Mouse (Mus musculus) stomach, postnatal 0 days (tissue): ENCODE results near the gene Drd4. TPM values are rescaled to one million over a fixed set of nuclear protein-coding genes. Genes with fewer than 3 reads are reported as not detected.

Experiments used
- ATAC-seq: fragments of 200-750 bp; cut with Nextera tagmentation; 2 replicates; pipeline ENCODE4 v1.8.0; 2017; ENCODE audit not compliant: low FRiP score, low TSS enrichment
- DNase-seq: peaks from one replicate; pipeline ENCODE4 v3.0.0-alpha.2; 2016; ENCODE audit warnings: low spot score
- H3K27ac ChIP-seq: fragments of 300-500 bp; sonication (generic); replicated peaks from 2 replicates; pipeline ENCODE4 v1.5.1; 2014; ENCODE audit warnings: mild to moderate bottlenecking, control low read depth
- H3K27me3 ChIP-seq: fragments of 300-500 bp; sonication (generic); 2 replicates; pipeline ENCODE4 v1.6.1; 2014; ENCODE audit warnings: low read length; ENCODE audit not compliant: control insufficient read depth, insufficient read depth
- H3K36me3 ChIP-seq: fragments of 300-500 bp; sonication (generic); 2 replicates; pipeline ENCODE4 v1.6.1; 2014; ENCODE audit warnings: low read length, mixed read lengths; ENCODE audit not compliant: control insufficient read depth, insufficient read depth
- H3K4me1 ChIP-seq: fragments of 300-500 bp; sonication (generic); replicated peaks from 2 replicates; pipeline ENCODE4 v1.6.1; 2014; ENCODE audit warnings: antibody characterized with exemption; ENCODE audit not compliant: control insufficient read depth, insufficient read depth
- H3K4me2 ChIP-seq: fragments of 300-500 bp; sonication (generic); replicated peaks from 2 replicates; pipeline ENCODE4 v1.6.1; 2014; ENCODE audit warnings: low read depth, mild to moderate bottlenecking, control low read depth, moderate library complexity
- H3K4me3 ChIP-seq: fragments of 300-500 bp; sonication (generic); 2 replicates; pipeline ENCODE4 v1.5.1; 2014; ENCODE audit warnings: low read depth, low read length, control low read depth
- H3K9ac ChIP-seq: fragments of 300-500 bp; sonication (generic); 2 replicates; pipeline ENCODE4 v1.6.1; 2014; ENCODE audit warnings: mild to moderate bottlenecking, low read length, control low read depth, mixed read lengths
- H3K9me3 ChIP-seq: fragments of 300-500 bp; sonication (generic); 2 replicates; pipeline ENCODE4 v1.6.1; 2016; ENCODE audit warnings: low read length; ENCODE audit not compliant: control insufficient read depth
- CTCF ChIP-seq: IDR thresholded peaks from 2 replicates; pipeline ENCODE4 v1.5.1; 2016; ENCODE audit warnings: antibody characterized with exemption, low read depth, mild to moderate bottlenecking, moderate library complexity
- EP300 ChIP-seq: optimal IDR thresholded peaks from 2 replicates; pipeline ENCODE3; 2016; ENCODE audit warnings: antibody characterized with exemption
- WGBS: fragments of 180-500 bp; shearing (Covaris S2); extraction: QIAGEN DNeasy Blood & Tissue Kit; methylation state at CpG from one replicate; pipeline ENCODE4 v1.1.7; 2014; 5-methylcytosine and 5-hydroxymethylcytosine counted together
- polyA plus RNA-seq: library from polyadenylated mRNA; unstranded; fragments of >200 nt; fragmentation: Nextera tagmentation; extraction: Ambion mirVana; gene quantifications from 2 replicates; pipeline ENCODE4 v1.2.1, GENCODE M21; 2015

The Drd4 gene
- polyA plus RNA-seq, 1 experiment from 2014 or later, result 0.06 TPM

- no peaks in the 10 kb centered on the region for H3K9me3 ChIP-seq
- no peak overlapping the region for H3K27ac ChIP-seq
- H3K4me2 ChIP-seq, result peak overlapping the region; percentile 86; the same call in 1 of the 2 replicates
- peaks cover 37% of the 10 kb centered on the region for H3K36me3 ChIP-seq
- TF ChIP-seq CTCF (peak; percentile 73), EP300 (no peak)
- 31% methylated on average over 12 of the region's 12 CpGs for WGBS
- peak; percentile 67 for ATAC-seq
- peak overlapping the region; percentile 71 for H3K4me3 ChIP-seq
- peak; percentile 59 for DNase-seq
- H3K9ac ChIP-seq, result no peak overlapping the region
- no peaks in the 10 kb centered on the region for H3K27me3 ChIP-seq
- H3K4me1 ChIP-seq, result no peaks in the 10 kb centered on the region
Observed at GRCm38 (mm10) chr7:141264761-141265410, 26.9 kb upstream of the Drd4 start.

DNA sequence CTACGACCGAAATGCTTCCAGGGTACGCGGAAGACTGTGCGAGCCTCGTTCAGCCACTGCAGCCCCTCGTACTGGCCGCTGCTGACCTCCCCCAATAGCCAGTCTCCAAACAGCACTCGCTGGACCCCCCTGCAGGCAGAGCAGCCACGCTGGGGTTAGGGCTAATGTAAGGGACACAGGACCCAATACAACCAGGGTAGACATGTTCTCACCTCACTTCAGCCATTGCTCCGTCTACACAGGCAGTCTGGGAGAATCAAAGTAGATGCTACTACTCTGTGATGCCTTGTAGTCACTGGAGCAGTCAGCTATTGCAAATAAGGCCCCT lies 26.4 kb upstream of the Drd4 start:
- Histone ChIP-seq H3K36me3 (peaks cover 32% of the 10 kb centered on the region), H3K27me3 (no peaks in the 10 kb centered on the region), H3K27ac (no peak overlapping the region), H3K9me3 (no peaks in the 10 kb centered on the region), H3K4me2 (peak overlapping the region; percentile 86), H3K4me1 (no peaks in the 10 kb centered on the region), H3K9ac (no peak overlapping the region), H3K4me3 (peak overlapping the region; percentile 71)
- WGBS, result 34% methylated on average over 11 of the region's 11 CpGs
- no peak for DNase-seq
- no peak for TF ChIP-seq EP300
- TF ChIP-seq CTCF, result no peak
- ATAC-seq, result no peak

GRCm38 (mm10) chr7:141265739-141266561 lies 25.9 kb upstream of the Drd4 start, which contains the start of gene Irf7:
TSS of gene Irf7 (minus strand) at chr7:141266481.
- ATAC-seq (peak; percentile 83), DNase-seq (peak; percentile 84)
- H3K4me1 ChIP-seq, result no peaks in the 10 kb centered on the region
- peak within 1 kb of the TSS; percentile 86 for H3K4me2 ChIP-seq
- H3K36me3 ChIP-seq, result peaks cover 27% of the 10 kb centered on the region
- H3K9ac ChIP-seq, result peak within 1 kb of the TSS; percentile 75
- WGBS, result 7% methylated on average over 25 of the region's 25 CpGs
- TF ChIP-seq EP300 (no peak), CTCF (no peak)
- peak within 1 kb of the TSS; percentile 71 for H3K4me3 ChIP-seq
- H3K27ac ChIP-seq, result peak within 1 kb of the TSS; percentile 84
- H3K9me3 ChIP-seq, result no peaks in the 10 kb centered on the region
- no peaks in the 10 kb centered on the region for H3K27me3 ChIP-seq

- no peak for ATAC-seq
- no peak overlapping the region for H3K9ac ChIP-seq
- DNase-seq, result no peak
- no peaks in the 10 kb centered on the region for H3K9me3 ChIP-seq
- no peaks in the 10 kb centered on the region for H3K27me3 ChIP-seq
- no peaks in the 10 kb centered on the region for H3K4me1 ChIP-seq
- H3K27ac ChIP-seq, result no peak overlapping the region
- no peak for TF ChIP-seq EP300
- TF ChIP-seq CTCF, result no peak
- peaks cover 2% of the 10 kb centered on the region; the same call in 1 of the 2 replicates for H3K36me3 ChIP-seq
- H3K4me2 ChIP-seq, result no peak overlapping the region
- WGBS, result 67% methylated on average over 24 of the region's 24 CpGs
- H3K4me3 ChIP-seq, result no peak overlapping the region
Observed at GRCm38 (mm10) chr7:141268466-141269272, 23.1 kb upstream of the Drd4 start.

DNA sequence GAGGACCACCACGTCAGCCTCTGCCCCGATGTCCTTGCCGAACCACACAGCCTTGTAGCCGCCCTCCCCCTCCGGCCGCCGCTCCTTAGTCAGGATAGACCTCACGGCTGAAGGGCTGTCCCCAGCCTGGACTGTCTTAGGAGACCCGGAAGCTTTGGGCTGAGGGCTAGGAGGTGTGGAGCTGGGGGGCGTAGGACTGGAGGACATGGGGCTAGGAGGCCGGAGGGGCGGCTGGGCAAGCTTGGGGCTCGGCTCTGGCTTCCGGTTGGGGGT lies 22.6 kb upstream of the Drd4 start:
- WGBS, result 80% methylated on average over 14 of the region's 14 CpGs
- no peaks in the 10 kb centered on the region for H3K36me3 ChIP-seq
- DNase-seq (no peak), ATAC-seq (no peak)
- no peak overlapping the region for H3K27ac ChIP-seq
- H3K9me3 ChIP-seq, result no peaks in the 10 kb centered on the region
- H3K4me3 ChIP-seq, result no peak overlapping the region
- TF ChIP-seq EP300 (no peak), CTCF (no peak)
- H3K4me1 ChIP-seq, result no peaks in the 10 kb centered on the region
- H3K9ac ChIP-seq, result no peak overlapping the region
- H3K4me2 ChIP-seq, result no peak overlapping the region
- no peaks in the 10 kb centered on the region for H3K27me3 ChIP-seq

GRCm38 (mm10) chr7:141270631-141271030 lies 21.2 kb upstream of the Drd4 start:
- WGBS, result 87% methylated on average over 3 of the region's 3 CpGs
- Histone ChIP-seq H3K4me3 (no peak overlapping the region), H3K4me2 (no peak overlapping the region), H3K9ac (no peak overlapping the region), H3K4me1 (no peaks in the 10 kb centered on the region), H3K27ac (no peak overlapping the region), H3K36me3 (no peaks in the 10 kb centered on the region), H3K9me3 (no peaks in the 10 kb centered on the region), H3K27me3 (no peaks in the 10 kb centered on the region)
- no peak for TF ChIP-seq CTCF
- no peak for TF ChIP-seq EP300
- ATAC-seq (no peak), DNase-seq (no peak)
